Mouse (Mus musculus): ENCODE measurements around the gene Mybpc2.

Gene Mybpc2

GRCm38 (mm10) chr7:44482836-44483435 is 41.5 kb downstream of the Mybpc2 start:
- no peak for DNase-seq

- no peak for DNase-seq
These were observed 49.3 kb downstream of the Mybpc2 start for GRCm38 (mm10) chr7:44475046-44475614.

GRCm38 (mm10) chr7:44474419-44474818 is 50.0 kb downstream of the Mybpc2 start:
- peak; percentile 9 for DNase-seq

GRCm38 (mm10) chr7:44472961-44473646 is 51.4 kb downstream of the Mybpc2 start:
- DNase-seq = peak; percentile 9

- DNase-seq = no peak
These were observed 51.9 kb downstream of the Mybpc2 start for GRCm38 (mm10) chr7:44472558-44472885.

- peak; percentile 3 for DNase-seq
These were observed 52.4 kb downstream of the Mybpc2 start for GRCm38 (mm10) chr7:44471880-44472557.

GRCm38 (mm10) chr7:44470696-44471612 is 53.5 kb downstream of the Mybpc2 start:
- peak; percentile 8 for DNase-seq

- peak; percentile 9 for DNase-seq
These were observed 54.5 kb downstream of the Mybpc2 start for GRCm38 (mm10) chr7:44469677-44470675.

GRCm38 (mm10) chr7:44468644-44469285 is 55.7 kb downstream of the Mybpc2 start:
- DNase-seq = peak; percentile 14

GRCm38 (mm10) chr7:44467811-44468411 is 56.5 kb downstream of the Mybpc2 start, which contains the start of gene Josd2:
Gene Josd2 (plus strand): TSS chr7:44467980.
- DNase-seq = peak; percentile 86

- peak; percentile 23 for DNase-seq
These were observed 57.6 kb downstream of the Mybpc2 start for GRCm38 (mm10) chr7:44466888-44467311.

GRCm38 (mm10) chr7:44466006-44466887 is 58.2 kb downstream of the Mybpc2 start:
- DNase-seq = peak; percentile 11

GRCm38 (mm10) chr7:44465111-44465510 is 59.3 kb downstream of the Mybpc2 start, which contains the start of gene Aspdh:
Gene Aspdh (plus strand): TSS chr7:44465391.
- DNase-seq = peak; percentile 4

GRCm38 (mm10) chr7:44464511-44464910 is 59.9 kb downstream of the Mybpc2 start:
- DNase-seq = peak; percentile 12

GRCm38 (mm10) chr7:44463556-44464225 is 60.8 kb downstream of the Mybpc2 start:
- peak; percentile 4 for DNase-seq

- no peak for DNase-seq
These were observed 61.4 kb downstream of the Mybpc2 start for GRCm38 (mm10) chr7:44463056-44463425.

- DNase-seq = peak; percentile 79
These were observed 62.0 kb downstream of the Mybpc2 start for GRCm38 (mm10) chr7:44462218-44463055.
